ENCODE assay signal across 9 mouse cellular contexts in genomic region chr13:96132833-96133232, GRCm38 (mm10). TPM values are rescaled to one million over a fixed set of nuclear protein-coding genes. Genes with fewer than 3 reads are reported as not detected.
A peak's percentile ranks its signal among the peaks of the same experiment; 100 is the strongest.
DNase-seq lines count a peak whose midpoint lies in the region; ATAC-seq lines count a peak whose summit lies in the region.
"Had no signal": no experiment of that assay in that cellular context is flagged by ENCODE, and none has a peak within 500 bp of the region (broad histone marks: within the 10 kb centered on the region; RNA-seq: fewer than 3 reads in every experiment).

No protein-coding gene starts in this region.

- H3K4me2 ChIP-seq in hindbrain, embryonic 15.5 days: peak overlapping the region; percentile 75
- peak overlapping the region; percentile 88 for H3K4me2 ChIP-seq in neural tube, embryonic 12.5 days (replicated peaks)

- H3K36me3 ChIP-seq in hindbrain, embryonic 15.5 days: no peaks in the 10 kb centered on the region
- H3K36me3 ChIP-seq in neural tube, embryonic 12.5 days: no peaks in the 10 kb centered on the region

- peak overlapping the region; percentile 63 for H3K4me3 ChIP-seq in hindbrain, embryonic 15.5 days
- peak overlapping the region; percentile 55 for H3K4me3 ChIP-seq in neural tube, embryonic 12.5 days

- no peaks in the 10 kb centered on the region for H3K27me3 ChIP-seq in hindbrain, embryonic 15.5 days
- peaks cover 35% of the 10 kb centered on the region for H3K27me3 ChIP-seq in neural tube, embryonic 12.5 days (replicated peaks)

- 0% methylated on average over 15 of the region's 15 CpGs for WGBS in hindbrain, embryonic 15.5 days
- under 1% methylated on average over 15 of the region's 15 CpGs for WGBS in neural tube, embryonic 12.5 days

- peak; percentile 6 for DNase-seq in adrenal gland, postnatal 10 days
- DNase-seq in adrenal gland, postnatal 25 days: no peak
- peak; percentile 16 to 25 for DNase-seq in left cerebral cortex, postnatal 14 days (ENCODE audit: low spot score in 2 of 2)
- DNase-seq in left cerebral cortex, postnatal 4 days: no peak
- no peak for DNase-seq in kidney, postnatal 14 days

- peak overlapping the region; percentile 89 for H3K27ac ChIP-seq in hindbrain, embryonic 15.5 days (replicated peaks)
- 0 out of 2 replicates have a peak overlapping the region, but pooled peaks have one; percentile 26 for H3K27ac ChIP-seq in neural tube, embryonic 12.5 days

- intact Hi-C loops in left cerebral cortex, postnatal 14 days (cut with DNase I): loop anchor here (5.0 kb wide), 1 partner anchor 254 kb away; the partner anchor contains the start of gene Poc5
- intact Hi-C loops in left cerebral cortex, postnatal 4 days (cut with DNase I): loop anchor here (10.0 kb wide), 2 partner anchors 192 to 242 kb away; no protein-coding TSS in a partner anchor

- peaks cover 21% of the 10 kb centered on the region for H3K4me1 ChIP-seq in hindbrain, embryonic 15.5 days (replicated peaks)
- peaks cover 16% of the 10 kb centered on the region for H3K4me1 ChIP-seq in neural tube, embryonic 12.5 days

- H3K9me3 ChIP-seq in hindbrain, embryonic 15.5 days: no peaks in the 10 kb centered on the region
- H3K9me3 ChIP-seq in neural tube, embryonic 12.5 days: no peaks in the 10 kb centered on the region

- H3K9ac ChIP-seq in hindbrain, embryonic 15.5 days: peak overlapping the region; percentile 59
- H3K9ac ChIP-seq in neural tube, embryonic 12.5 days: peak overlapping the region; percentile 67

- ATAC-seq in hindbrain, embryonic 15.5 days (ENCODE audit: low FRiP score, low read depth): peak; percentile 16
- peak; percentile 51 for ATAC-seq in neural tube, embryonic 12.5 days (ENCODE audit: low FRiP score, low read depth)
- no peak for ATAC-seq in inflammation-experienced regulatory T-cells, adult 6 months

RNA-seq across cellular contexts. Expression of gene Sv2c, which starts 0.5 kb away (rescaled TPM):
- 10 to 100 TPM in 1 of 2 experiments, 1 to 10 TPM in 1; 5.8 to 10.1 TPM for total RNA-seq in adrenal gland, postnatal 10 days (2021)
- total RNA-seq in adrenal gland, postnatal 25 days (2021): 1.4 TPM in 2 replicates
- total RNA-seq in left cerebral cortex, postnatal 14 days (2021): 10 to 100 TPM; 25.9 to 29.4 TPM
- total RNA-seq in left cerebral cortex, postnatal 4 days (2021): 10 to 100 TPM; 13.2 to 18.5 TPM
- 30.2 and 31.6 TPM in 2 replicates for polyA plus RNA-seq in hindbrain, embryonic 15.5 days (2015; fragmentation: Nextera tagmentation; extraction: Ambion mirVana)
- 16.3 and 16.4 TPM in 2 replicates for polyA plus RNA-seq in neural tube, embryonic 12.5 days (2016; fragmentation: Nextera tagmentation; extraction: Ambion mirVana)
- 1 to 10 TPM; 1.4 to 3.3 (median 2.4) TPM for polyA plus RNA-seq in inflammation-experienced regulatory T-cells, adult 6 months (2017; shearing (Covaris generic))
- total RNA-seq: megakaryocyte-erythroid progenitor cell, adult 5-6 weeks had no signal

RNA-seq across cellular contexts. Expression of gene Gm17190, which starts 51.0 kb away (rescaled TPM):
- not detected for total RNA-seq in adrenal gland, postnatal 10 days (2021)
- total RNA-seq in adrenal gland, postnatal 25 days (2021): not detected in 2 replicates
- total RNA-seq in left cerebral cortex, postnatal 14 days (2021): not detected
- total RNA-seq in left cerebral cortex, postnatal 4 days (2021): not detected
- 0.25 and 0.29 TPM in 2 replicates for polyA plus RNA-seq in hindbrain, embryonic 15.5 days (2015; fragmentation: Nextera tagmentation; extraction: Ambion mirVana)
- polyA plus RNA-seq in neural tube, embryonic 12.5 days (2016; fragmentation: Nextera tagmentation; extraction: Ambion mirVana): 0.37 and 0.87 TPM in 2 replicates
- not detected for polyA plus RNA-seq in inflammation-experienced regulatory T-cells, adult 6 months (2017; shearing (Covaris generic))
- total RNA-seq: megakaryocyte-erythroid progenitor cell, adult 5-6 weeks had no signal

RNA-seq across cellular contexts. Expression of gene Gm20075, which starts 51.7 kb away (rescaled TPM):
- 10 to 100 TPM; 19.1 to 23.2 TPM for total RNA-seq in adrenal gland, postnatal 10 days (2021)
- total RNA-seq in adrenal gland, postnatal 25 days (2021): 19.6 and 24.7 TPM in 2 replicates
- 10 to 100 TPM; 26.0 to 29.1 TPM for total RNA-seq in left cerebral cortex, postnatal 14 days (2021)
- 10 to 100 TPM; 30.0 to 31.7 TPM for total RNA-seq in left cerebral cortex, postnatal 4 days (2021)
- polyA plus RNA-seq in hindbrain, embryonic 15.5 days (2015; fragmentation: Nextera tagmentation; extraction: Ambion mirVana): 24.3 and 25.1 TPM in 2 replicates
- polyA plus RNA-seq in neural tube, embryonic 12.5 days (2016; fragmentation: Nextera tagmentation; extraction: Ambion mirVana): 23.4 and 30.8 TPM in 2 replicates
- 10 to 100 TPM in 2 of 3 experiments, 1 to 10 TPM in 1; 8.9 to 18.4 (median 11.6) TPM for polyA plus RNA-seq in inflammation-experienced regulatory T-cells, adult 6 months (2017; shearing (Covaris generic))

Comparison
In these comparisons a context has a peak if more than half of its experiments do, and no peak if none do; other contexts are left out.
1. DNase-seq: peak in adrenal gland, postnatal 10 days (single experiment) and left cerebral cortex, postnatal 14 days (2 of 2); none in adrenal gland, postnatal 25 days (single experiment), left cerebral cortex, postnatal 4 days (single experiment) and kidney, postnatal 14 days (single experiment).